Mouse (Mus musculus): Measurements from ENCODE around the gene Rfxap.

GRCm38 (mm10) chr3:54773613-54774012, 34.0 kb downstream of the Rfxap start:
- TF ChIP-seq CTCF (IDR thresholded peaks at IDR 0.05; ENCODE audit: control insufficient read depth, insufficient read depth, low read length) (peak; percentile 26; the same call in 1 of the 2 replicates), POLR2A (IDR thresholded peaks at IDR 0.05; ENCODE audit: borderline replicate concordance, control insufficient read depth, low read depth, low read length) (no peak)

Data from bone marrow, adult 2 months (tissue).